32 mouse cellular contexts compared by ENCODE assay signal in genomic region chr19:31781521-31782018, GRCm38 (mm10). TPM values are rescaled to one million over a fixed set of nuclear protein-coding genes. Genes with fewer than 3 reads are reported as not detected.
DNase-seq lines count a peak whose midpoint lies in the region; ATAC-seq lines count a peak whose summit lies in the region.
"Had no signal": no experiment of that assay in that cellular context is flagged by ENCODE, and none has a peak within 500 bp of the region (broad histone marks: within the 10 kb centered on the region; RNA-seq: fewer than 3 reads in every experiment).

No protein-coding gene starts in this region.

- H3K36me3 ChIP-seq in heart, embryonic 13.5 days, result no peaks in the 10 kb centered on the region
- no peaks in the 10 kb centered on the region for H3K36me3 ChIP-seq in liver, embryonic 16.5 days (ENCODE audit: control insufficient read depth, insufficient read depth)
- no peaks in the 10 kb centered on the region for H3K36me3 ChIP-seq in hindbrain, embryonic 13.5 days
- no peaks in the 10 kb centered on the region for H3K36me3 ChIP-seq in hindbrain, embryonic 10.5 days
- H3K36me3 ChIP-seq in hindbrain, embryonic 12.5 days, result no peaks in the 10 kb centered on the region
- H3K36me3 ChIP-seq: embryonic facial prominence, embryonic 13.5 days; forebrain, embryonic 10.5 days; kidney, embryonic 15.5 days; limb, embryonic 12.5 days had no signal

- no peak overlapping the region for H3K4me2 ChIP-seq in heart, embryonic 13.5 days
- peak overlapping the region; percentile 20; the same call in 1 of the 2 replicates for H3K4me2 ChIP-seq in liver, embryonic 16.5 days (ENCODE audit: low read depth, low read length)
- no peak overlapping the region for H3K4me2 ChIP-seq in hindbrain, embryonic 13.5 days
- no peak overlapping the region for H3K4me2 ChIP-seq in hindbrain, embryonic 12.5 days (replicated peaks)
- H3K4me2 ChIP-seq: embryonic facial prominence, embryonic 13.5 days; kidney, embryonic 15.5 days; limb, embryonic 12.5 days had no signal

- 0 out of 2 replicates have a peak overlapping the region, but pooled peaks have one; percentile 2 for H3K27ac ChIP-seq in heart, embryonic 13.5 days (replicated peaks)
- peak overlapping the region; percentile 82 for H3K27ac ChIP-seq in liver, embryonic 16.5 days (ENCODE audit: low read length)
- H3K27ac ChIP-seq in hindbrain, embryonic 13.5 days, result no peak overlapping the region
- no peak overlapping the region for H3K27ac ChIP-seq in hindbrain, embryonic 10.5 days
- no peak overlapping the region for H3K27ac ChIP-seq in hindbrain, embryonic 12.5 days
- H3K27ac ChIP-seq: embryonic facial prominence, embryonic 13.5 days; forebrain, embryonic 10.5 days; gastrocnemius, adult 2 months; heart, adult 2 months; kidney, embryonic 15.5 days; limb, embryonic 12.5 days; stomach, postnatal 0 days had no signal

- 71% methylated on average over 3 of the region's 3 CpGs for WGBS in heart, embryonic 13.5 days
- WGBS in liver, embryonic 16.5 days (ENCODE audit: insufficient replicate concordance), result 23% methylated on average over 3 of the region's 3 CpGs
- WGBS in hindbrain, embryonic 13.5 days, result 93% methylated on average over 3 of the region's 3 CpGs
- 91% methylated on average over 3 of the region's 3 CpGs for WGBS in hindbrain, embryonic 10.5 days
- 85% methylated on average over 3 of the region's 3 CpGs for WGBS in hindbrain, embryonic 12.5 days

- ATAC-seq in heart, embryonic 13.5 days (ENCODE audit: extremely low read depth, insufficient number of reproducible peaks, low FRiP score, low TSS enrichment), result no peak
- ATAC-seq in common myeloid progenitor, adult 5-6 weeks (replicated peaks; ENCODE audit: low read depth, poor library complexity, severe bottlenecking), result peak; percentile 17; the same call in 1 of the 2 replicates
- no peak for ATAC-seq in liver, embryonic 16.5 days (ENCODE audit: low read depth)
- ATAC-seq in hindbrain, embryonic 13.5 days (ENCODE audit: low FRiP score), result no peak
- no peak for ATAC-seq in hindbrain, embryonic 12.5 days (ENCODE audit: low FRiP score)
- ATAC-seq: CD4-positive, CD25-positive, alpha-beta regulatory T cell, adult 4 months; forebrain, embryonic 16.5 days; hindbrain, embryonic 16.5 days; lung, postnatal 0 days had no signal

- H3K4me1 ChIP-seq in heart, embryonic 13.5 days, result peaks cover 20% of the 10 kb centered on the region
- H3K4me1 ChIP-seq in liver, embryonic 16.5 days (ENCODE audit: control insufficient read depth, low read depth, low read length), result peaks cover 23% of the 10 kb centered on the region
- H3K4me1 ChIP-seq in hindbrain, embryonic 13.5 days (replicated peaks), result no peaks in the 10 kb centered on the region
- H3K4me1 ChIP-seq in hindbrain, embryonic 10.5 days (replicated peaks), result no peaks in the 10 kb centered on the region
- H3K4me1 ChIP-seq in hindbrain, embryonic 12.5 days, result no peaks in the 10 kb centered on the region
- H3K4me1 ChIP-seq: embryonic facial prominence, embryonic 13.5 days; forebrain, embryonic 10.5 days; kidney, embryonic 15.5 days; limb, embryonic 12.5 days had no signal

- no peak overlapping the region for H3K9ac ChIP-seq in heart, embryonic 13.5 days
- no peak overlapping the region for H3K9ac ChIP-seq in liver, embryonic 16.5 days (ENCODE audit: low read depth, low read length)
- H3K9ac ChIP-seq in hindbrain, embryonic 13.5 days, result no peak overlapping the region
- no peak overlapping the region for H3K9ac ChIP-seq in hindbrain, embryonic 12.5 days
- H3K9ac ChIP-seq: embryonic facial prominence, embryonic 13.5 days; kidney, embryonic 15.5 days; limb, embryonic 12.5 days had no signal

- no peaks in the 10 kb centered on the region for H3K27me3 ChIP-seq in heart, embryonic 13.5 days (replicated peaks)
- no peaks in the 10 kb centered on the region for H3K27me3 ChIP-seq in liver, embryonic 16.5 days (ENCODE audit: control insufficient read depth, insufficient read depth, low read depth, low read length)
- H3K27me3 ChIP-seq in hindbrain, embryonic 13.5 days, result no peaks in the 10 kb centered on the region
- no peaks in the 10 kb centered on the region for H3K27me3 ChIP-seq in hindbrain, embryonic 10.5 days (ENCODE audit: insufficient read depth, poor library complexity, severe bottlenecking)
- no peaks in the 10 kb centered on the region for H3K27me3 ChIP-seq in hindbrain, embryonic 12.5 days
- H3K27me3 ChIP-seq: embryonic facial prominence, embryonic 13.5 days; kidney, embryonic 15.5 days; limb, embryonic 12.5 days had no signal

- H3K9me3 ChIP-seq in heart, embryonic 13.5 days, result no peaks in the 10 kb centered on the region
- H3K9me3 ChIP-seq in liver, embryonic 16.5 days (replicated peaks; ENCODE audit: control insufficient read depth, low read length), result no peaks in the 10 kb centered on the region
- no peaks in the 10 kb centered on the region for H3K9me3 ChIP-seq in hindbrain, embryonic 13.5 days
- H3K9me3 ChIP-seq in hindbrain, embryonic 10.5 days, result no peaks in the 10 kb centered on the region
- no peaks in the 10 kb centered on the region for H3K9me3 ChIP-seq in hindbrain, embryonic 12.5 days (replicated peaks)
- H3K9me3 ChIP-seq: embryonic facial prominence, embryonic 13.5 days; forebrain, embryonic 10.5 days; kidney, embryonic 15.5 days; limb, embryonic 12.5 days had no signal

- no peak overlapping the region for H3K4me3 ChIP-seq in heart, embryonic 13.5 days
- no peak overlapping the region for H3K4me3 ChIP-seq in liver, embryonic 16.5 days (ENCODE audit: low read depth, low read length)
- H3K4me3 ChIP-seq in hindbrain, embryonic 13.5 days, result no peak overlapping the region
- H3K4me3 ChIP-seq in hindbrain, embryonic 10.5 days, result no peak overlapping the region
- no peak overlapping the region for H3K4me3 ChIP-seq in hindbrain, embryonic 12.5 days
- H3K4me3 ChIP-seq: embryonic facial prominence, embryonic 13.5 days; forebrain, embryonic 10.5 days; gastrocnemius, adult 2 months; heart, adult 2 months; kidney, embryonic 15.5 days; limb, embryonic 12.5 days had no signal

- no peak for DNase-seq in heart, adult 8-10 months (ENCODE audit: low spot score)
- no peak for DNase-seq in hindbrain, embryonic 10.5 days (ENCODE audit: low spot score)
- DNase-seq: adrenal gland, postnatal 10 days; cerebellum, adult 11 months; cerebellum, adult 9-10 months; gastrocnemius, adult 2 months; gastrocnemius, postnatal 36 days; heart, adult 2 months; heart, postnatal 4 days; kidney, adult 18-20 months; kidney, postnatal 25 days; lung, adult 18-20 months; lung, postnatal 4 days; midbrain, embryonic 14.5 days; right cerebral cortex, postnatal 25 days; spleen, adult 18-20 months; thymus, adult 18-20 months; thymus, postnatal 25 days had no signal

RNA-seq across cellular contexts. Expression of gene Prkg1, which starts 16.7 kb away (rescaled TPM):
- polyA plus RNA-seq in heart, embryonic 13.5 days (2015; fragmentation: Nextera tagmentation; extraction: Ambion mirVana), result 6.4 and 6.9 TPM in 2 replicates
- 10 to 100 TPM; 10.6 to 16.1 (median 12.2) TPM for total RNA-seq in heart, adult 8-10 months (2022)
- total RNA-seq in common myeloid progenitor, adult 5-6 weeks (2017), result 8.5 and 11.9 TPM in 2 replicates
- polyA plus RNA-seq in liver, embryonic 16.5 days (2015; fragmentation: Nextera tagmentation; extraction: Ambion mirVana), result 0.65 and 1.3 TPM in 2 replicates
- 4.2 and 5.0 TPM in 2 replicates for polyA plus RNA-seq in hindbrain, embryonic 13.5 days (2015; fragmentation: Nextera tagmentation; extraction: Ambion mirVana)
- 4.1 and 5.4 TPM in 2 replicates for polyA plus RNA-seq in hindbrain, embryonic 10.5 days (2016; fragmentation: Nextera tagmentation; extraction: Ambion mirVana)
- 9.2 and 10.9 TPM in 2 replicates for polyA plus RNA-seq in hindbrain, embryonic 12.5 days (2016; fragmentation: Nextera tagmentation; extraction: Ambion mirVana)

Comparison
In these comparisons a context has a peak if more than half of its experiments do, and no peak if none do; other contexts are left out.
1. H3K27ac ChIP-seq: peak in heart, embryonic 13.5 days (single experiment) and liver, embryonic 16.5 days (single experiment); none in hindbrain, embryonic 13.5 days (single experiment), hindbrain, embryonic 10.5 days (single experiment) and hindbrain, embryonic 12.5 days (single experiment).